Mouse (Mus musculus) heart, embryonic 14.5 days (tissue): ENCODE data around the gene Ntn4. TPM values are rescaled to one million over a fixed set of nuclear protein-coding genes. Genes with fewer than 3 reads are reported as not detected.

Experiments
- ATAC-seq: fragments of 200-750 bp; cut with Nextera tagmentation; 2 replicates; pipeline ENCODE4 v1.8.0; 2017; ENCODE audit warnings: low read depth, moderate TSS enrichment; ENCODE audit not compliant: insufficient number of reproducible peaks, insufficient read depth, low FRiP score
- H3K27ac ChIP-seq, 2 experiments: fragments of 200-500 bp in 1 of 2; fragments of 300-500 bp in 1 of 2; sonication (generic) in 1 of 2; replicated peaks in 1 of 2; 2 replicates each; pipeline ENCODE4 v1.5.1; 2012 to 2014; ENCODE audit warnings: low read depth in 2 of 2, low read length in 2 of 2, control low read depth in 1 of 2, mild to moderate bottlenecking in 1 of 2, mixed read lengths in 1 of 2; ENCODE audit not compliant: control insufficient read depth in 1 of 2, insufficient read depth in 1 of 2
- H3K27me3 ChIP-seq: fragments of 300-500 bp; sonication (generic); 2 replicates; pipeline ENCODE4 v1.6.1; 2014; ENCODE audit warnings: mild to moderate bottlenecking, low read length, control low read depth; ENCODE audit not compliant: control insufficient read depth, insufficient read depth
- H3K36me3 ChIP-seq: fragments of 300-500 bp; sonication (generic); 2 replicates; pipeline ENCODE4 v1.6.1; 2014; ENCODE audit warnings: mild to moderate bottlenecking, control low read depth, low read length, mixed read lengths; ENCODE audit not compliant: control insufficient read depth, insufficient read depth
- H3K4me1 ChIP-seq, 2 experiments: fragments of 200-500 bp in 1 of 2; fragments of 300-500 bp in 1 of 2; sonication (generic) in 1 of 2; 2 replicates each; pipeline ENCODE4 v1.6.1; 2012 to 2014; ENCODE audit warnings: low read length in 2 of 2, control low read depth in 1 of 2, mixed read lengths in 1 of 2; ENCODE audit not compliant: control insufficient read depth in 2 of 2, insufficient read depth in 2 of 2
- H3K4me2 ChIP-seq: fragments of 300-500 bp; sonication (generic); 2 replicates; pipeline ENCODE4 v1.6.1; 2014; ENCODE audit warnings: mild to moderate bottlenecking, low read length
- H3K4me3 ChIP-seq, 2 experiments: fragments of 200-500 bp in 1 of 2; fragments of 300-500 bp in 1 of 2; sonication (generic) in 1 of 2; 2 replicates each; pipeline ENCODE4 v1.5.1; 2012 to 2014; ENCODE audit warnings: low read length in 2 of 2, mild to moderate bottlenecking in 2 of 2, control low read depth in 1 of 2, low read depth in 1 of 2, moderate library complexity in 1 of 2; ENCODE audit not compliant: control insufficient read depth in 1 of 2, insufficient read depth in 1 of 2
- H3K9ac ChIP-seq: fragments of 300-500 bp; sonication (generic); 2 replicates; pipeline ENCODE4 v1.6.1; 2014; ENCODE audit warnings: mild to moderate bottlenecking, low read length
- H3K9me3 ChIP-seq: fragments of 300-500 bp; sonication (generic); 2 replicates; pipeline ENCODE4 v1.6.1; 2016; ENCODE audit warnings: low read length, control low read depth; ENCODE audit not compliant: control insufficient read depth
- WGBS: fragments of 180-500 bp; shearing (Covaris S2); extraction: QIAGEN DNeasy Blood & Tissue Kit; methylation state at CpG from one replicate; pipeline ENCODE4 v1.1.7; 2014; 5-methylcytosine and 5-hydroxymethylcytosine counted together
- polyA plus RNA-seq: library from polyadenylated mRNA; unstranded; fragments of >200 nt; fragmentation: Nextera tagmentation; extraction: Ambion mirVana; gene quantifications from 2 replicates; pipeline ENCODE4 v1.2.1, GENCODE M21; 2014

Ntn4 gene
- polyA plus RNA-seq, 1 experiment from 2014 or later: 3.1 TPM

GRCm38 (mm10) chr10:93756211-93756610 is 115.7 kb downstream of the Ntn4 start:
- WGBS: 73% methylated on average over 10 of the region's 10 CpGs
- H3K27me3 ChIP-seq: 0 out of 2 replicates have a peak, but pooled peaks cover 3% of the 10 kb centered on the region

GRCm38 (mm10) chr10:93759644-93760043 is 119.2 kb downstream of the Ntn4 start:
- 0 out of 2 replicates have a peak, but pooled peaks cover 3% of the 10 kb centered on the region for H3K27me3 ChIP-seq
- no peak for ATAC-seq
- WGBS: 84% methylated on average over 4 of the region's 4 CpGs
- H3K27ac ChIP-seq: no peak overlapping the region
- no peaks in the 10 kb centered on the region for H3K36me3 ChIP-seq
- no peaks in the 10 kb centered on the region; the same call in 1 of the 2 replicates for H3K9me3 ChIP-seq
- no peak overlapping the region for H3K4me3 ChIP-seq
- H3K4me2 ChIP-seq: no peak overlapping the region
- H3K4me1 ChIP-seq: peaks cover 4% of the 10 kb centered on the region in 2 experiments; a peak in 3 of 4 replicates
- H3K9ac ChIP-seq: no peak overlapping the region

More at GRCm38 (mm10) chr10:93756211-93756610, 115.7 kb downstream of the Ntn4 start:
- Histone ChIP-seq H3K4me1 (peaks cover 4% of the 10 kb centered on the region in 2 experiments; a peak in 3 of 4 replicates), H3K36me3 (no peaks in the 10 kb centered on the region), H3K4me2 (no peak overlapping the region), H3K9me3 (no peaks in the 10 kb centered on the region), H3K4me3 (no peak overlapping the region), H3K9ac (no peak overlapping the region), H3K27ac (no peak overlapping the region)
- no peak for ATAC-seq

GRCm38 (mm10) chr10:93760429-93760828 is 119.9 kb downstream of the Ntn4 start:
- H3K4me2 ChIP-seq: no peak overlapping the region
- H3K9me3 ChIP-seq: no peaks in the 10 kb centered on the region; the same call in 1 of the 2 replicates
- H3K27me3 ChIP-seq: 0 out of 2 replicates have a peak, but pooled peaks cover 3% of the 10 kb centered on the region
- ATAC-seq: no peak
- no peak overlapping the region for H3K4me3 ChIP-seq
- H3K36me3 ChIP-seq: no peaks in the 10 kb centered on the region
- no peak overlapping the region for H3K9ac ChIP-seq
- peaks cover 4% of the 10 kb centered on the region in 2 experiments; a peak in 3 of 4 replicates for H3K4me1 ChIP-seq
- H3K27ac ChIP-seq: no peak overlapping the region
- 83% methylated on average over 5 of the region's 5 CpGs for WGBS

GRCm38 (mm10) chr10:93763074-93763473 is 122.6 kb downstream of the Ntn4 start:
- Histone ChIP-seq H3K9ac (no peak overlapping the region), H3K27ac (no peak overlapping the region), H3K4me2 (no peak overlapping the region), H3K27me3 (no peaks in the 10 kb centered on the region), H3K4me1 (no peaks in the 10 kb centered on the region), H3K36me3 (no peaks in the 10 kb centered on the region), H3K9me3 (no peaks in the 10 kb centered on the region; the same call in 1 of the 2 replicates), H3K4me3 (no peak overlapping the region)
- 32% methylated on average over 5 of the region's 5 CpGs for WGBS
- ATAC-seq: no peak

GRCm38 (mm10) chr10:93766221-93766620 is 125.7 kb downstream of the Ntn4 start:
- Histone ChIP-seq H3K9ac (no peak overlapping the region), H3K27me3 (no peaks in the 10 kb centered on the region), H3K27ac (no peak overlapping the region), H3K4me3 (no peak overlapping the region), H3K36me3 (no peaks in the 10 kb centered on the region), H3K4me1 (no peaks in the 10 kb centered on the region), H3K9me3 (no peaks in the 10 kb centered on the region; the same call in 1 of the 2 replicates), H3K4me2 (no peak overlapping the region)
- ATAC-seq: no peak
- WGBS: 89% methylated on average over 5 of the region's 5 CpGs

DNA sequence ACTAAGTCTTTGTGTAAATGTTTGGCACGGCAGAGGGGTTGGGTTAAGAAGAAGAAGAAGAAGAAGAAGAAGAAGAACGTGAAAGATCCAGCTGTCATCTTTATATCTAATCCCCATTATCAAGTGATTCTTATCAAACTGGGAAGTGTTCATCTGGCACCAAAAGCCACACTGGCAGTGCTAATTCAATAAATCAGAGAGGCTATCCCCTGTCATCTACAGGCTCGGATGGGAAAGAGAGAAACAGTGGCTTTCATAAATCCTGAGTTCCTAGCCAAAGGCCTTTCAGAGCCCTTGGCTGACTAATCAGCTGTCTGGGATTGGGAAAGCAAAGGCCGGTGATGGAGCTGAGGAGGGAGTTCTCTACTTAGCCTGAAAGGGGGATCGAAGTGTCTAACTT is 126.8 kb downstream of the Ntn4 start:
- Histone ChIP-seq H3K4me1 (no peaks in the 10 kb centered on the region), H3K4me3 (no peak overlapping the region), H3K27ac (no peak overlapping the region), H3K27me3 (no peaks in the 10 kb centered on the region), H3K9me3 (no peaks in the 10 kb centered on the region; the same call in 1 of the 2 replicates), H3K36me3 (no peaks in the 10 kb centered on the region), H3K4me2 (no peak overlapping the region), H3K9ac (no peak overlapping the region)
- ATAC-seq: no peak
- 78% methylated on average over 5 of the region's 5 CpGs for WGBS

DNA sequence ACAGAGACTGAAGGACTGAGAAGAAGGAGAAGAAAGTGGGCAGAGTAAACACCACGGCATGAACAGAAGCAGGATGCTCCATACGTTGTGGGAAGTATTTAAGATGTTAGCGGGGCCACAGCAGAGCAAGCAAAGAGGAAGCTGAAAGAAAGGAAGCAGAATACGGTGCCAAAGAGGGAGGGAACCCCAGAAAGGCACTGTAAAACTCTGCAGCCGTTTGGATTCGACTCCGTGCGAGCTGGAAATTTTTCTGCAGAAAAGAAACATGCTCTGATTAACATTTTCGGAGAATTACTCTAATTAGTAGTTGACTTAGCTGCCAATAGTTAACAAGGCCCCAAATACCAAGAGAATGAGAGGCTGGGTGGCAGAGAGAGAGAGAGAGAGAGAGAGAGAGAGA is 127.7 kb downstream of the Ntn4 start:
- Histone ChIP-seq H3K4me2 (no peak overlapping the region), H3K27me3 (no peaks in the 10 kb centered on the region), H3K4me1 (no peaks in the 10 kb centered on the region), H3K27ac (no peak overlapping the region), H3K9ac (no peak overlapping the region), H3K9me3 (no peaks in the 10 kb centered on the region; the same call in 1 of the 2 replicates), H3K36me3 (no peaks in the 10 kb centered on the region), H3K4me3 (no peak overlapping the region)
- 62% methylated on average over 9 of the region's 9 CpGs for WGBS
- ATAC-seq: no peak

DNA sequence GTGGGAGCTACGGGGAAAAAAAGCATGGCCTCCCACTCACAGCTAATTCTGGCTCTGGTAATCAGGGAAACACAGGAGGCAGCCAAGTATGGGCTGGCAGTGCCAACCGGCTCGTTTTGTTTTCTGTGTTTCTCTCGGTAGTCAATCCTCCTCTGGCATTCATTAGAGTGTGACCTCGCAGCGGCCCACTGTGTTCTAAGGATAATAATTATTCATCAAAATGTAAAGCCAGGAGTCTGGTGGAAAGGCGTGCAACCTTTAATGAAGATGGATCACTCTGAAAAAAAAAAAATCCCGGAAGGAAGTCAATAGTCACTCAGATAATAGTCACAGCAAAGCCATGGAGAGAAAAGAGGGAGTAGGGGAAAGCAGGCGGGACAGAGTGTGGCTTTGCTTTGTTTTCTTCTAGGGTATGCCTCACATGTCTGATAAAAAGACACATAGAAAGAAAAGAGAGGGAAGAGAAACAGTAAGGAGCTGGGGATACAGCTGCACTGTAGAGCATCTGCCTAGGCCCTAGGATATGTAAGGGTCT is 131.5 kb downstream of the Ntn4 start:
- H3K9me3 ChIP-seq: no peaks in the 10 kb centered on the region
- H3K27ac ChIP-seq: no peak overlapping the region
- no peak overlapping the region for H3K4me2 ChIP-seq
- no peak overlapping the region for H3K4me3 ChIP-seq
- no peaks in the 10 kb centered on the region for H3K4me1 ChIP-seq
- no peak for ATAC-seq
- 59% methylated on average over 9 of the region's 9 CpGs for WGBS
- H3K9ac ChIP-seq: no peak overlapping the region
- H3K27me3 ChIP-seq: peaks cover 7% of the 10 kb centered on the region; the same call in 1 of the 2 replicates
- H3K36me3 ChIP-seq: no peaks in the 10 kb centered on the region
